Mouse (Mus musculus) macrophage (primary cell): ENCODE measurements around the gene Cmc1. TPM values are rescaled to one million over a fixed set of nuclear protein-coding genes. Genes with fewer than 3 reads are reported as not detected.
A peak's percentile ranks its signal among the peaks of the same experiment; 100 is the strongest.

Source experiments
- H3K27ac ChIP-seq: fragments of 350-480 bp; formaldehyde crosslinking; 2 replicates; pipeline ENCODE4 v1.9.0; 2021
- H3K36me3 ChIP-seq: fragments of 350-480 bp; formaldehyde crosslinking; 2 replicates; pipeline ENCODE4 v1.9.0; 2021; ENCODE audit errors: inconsistent target
- H3K4me3 ChIP-seq: fragments of 350-480 bp; formaldehyde crosslinking; 2 replicates; pipeline ENCODE4 v1.9.0; 2021; ENCODE audit errors: inconsistent target
- H3K79me2 ChIP-seq: fragments of 350-480 bp; formaldehyde crosslinking; 2 replicates; pipeline ENCODE4 v1.9.0; 2021; ENCODE audit errors: inconsistent target
- WGBS: methylation state at CpG from one replicate; pipeline ENCODE4 v1.1.7; 2026; ENCODE audit warnings: inconsistent platforms; ENCODE audit not compliant: missing documents; 5-methylcytosine and 5-hydroxymethylcytosine counted together
- polyA plus RNA-seq: library from polyadenylated mRNA; stranded (reverse); fragments of 250-400 nt; gene quantifications from 3 replicates; pipeline ENCODE4 v1.2.4, GENCODE M21; 2018; ENCODE audit warnings: inconsistent platforms
- total RNA-seq, 78 experiments: library from RNA; depleted of rRNA; stranded (reverse); fragments of 250-400 nt; gene quantifications; 1 replicate in 9 of 78; 2 replicates in 24 of 78; 3 replicates in 43 of 78; 4 replicates in 2 of 78; pipeline ENCODE4 v1.2.4; 2018; ENCODE audit warnings: inconsistent platforms in 56 of 78

The Cmc1 gene
- 10 to 100 TPM in 2 of 26 experiments, 1 to 10 TPM in 22, under 1 TPM in 2; 0.77 to 14.8 (median 4.9) TPM for total RNA-seq (2018; cell fraction: chromatin; rRNA removed)
- total RNA-seq (2018; cell fraction: cytosol; rRNA removed): 10 to 100 TPM; 35.5 to 75.7 (median 46.2) TPM
- total RNA-seq (2018; cell fraction: nucleus; rRNA removed): 10 to 100 TPM in 15 of 26 experiments, 1 to 10 TPM in 11; 2.8 to 26.3 (median 10.7) TPM
- 38.9 to 46.0 TPM (median 42.7 TPM) in 3 replicates for polyA plus RNA-seq

GRCm38 (mm10) chr9:118149407-118150402, at the start of gene Cmc1:
Gene Cmc1, minus strand, starts transcription at chr9:118150177.
- peak within 1 kb of the TSS; percentile 52 for H3K27ac ChIP-seq
- peaks cover 35% of the 10 kb centered on the region; the same call in 1 of the 2 replicates for H3K79me2 ChIP-seq
- WGBS: under 1% methylated on average over 58 of the region's 58 CpGs
- peak within 1 kb of the TSS; percentile 72 for H3K4me3 ChIP-seq
- peaks cover 2% of the 10 kb centered on the region; the same call in 1 of the 2 replicates for H3K36me3 ChIP-seq

GRCm38 (mm10) chr9:118198557-118198956, 48.6 kb upstream of the Cmc1 start:
- WGBS: 86% methylated on average over 1 of the region's 1 CpGs
- H3K27ac ChIP-seq: no peak overlapping the region
- no peaks in the 10 kb centered on the region for H3K36me3 ChIP-seq
- no peaks in the 10 kb centered on the region for H3K79me2 ChIP-seq
- no peak overlapping the region for H3K4me3 ChIP-seq

- Histone ChIP-seq H3K4me3 (no peak overlapping the region), H3K79me2 (no peaks in the 10 kb centered on the region), H3K27ac (no peak overlapping the region), H3K36me3 (no peaks in the 10 kb centered on the region)
- WGBS: 89% methylated on average over 9 of the region's 9 CpGs
These were observed 46.8 kb upstream of the Cmc1 start for GRCm38 (mm10) chr9:118196661-118197390.

GRCm38 (mm10) chr9:118193263-118193662, 43.3 kb upstream of the Cmc1 start:
- Histone ChIP-seq H3K79me2 (no peaks in the 10 kb centered on the region), H3K4me3 (no peak overlapping the region), H3K36me3 (no peaks in the 10 kb centered on the region), H3K27ac (no peak overlapping the region)
- 91% methylated on average over 1 of the region's 1 CpGs for WGBS

- H3K79me2 ChIP-seq: no peaks in the 10 kb centered on the region
- H3K4me3 ChIP-seq: no peak overlapping the region
- no peak overlapping the region for H3K27ac ChIP-seq
- 78% methylated on average over 10 of the region's 10 CpGs for WGBS
- no peaks in the 10 kb centered on the region for H3K36me3 ChIP-seq
These were observed 41.3 kb upstream of the Cmc1 start for GRCm38 (mm10) chr9:118191276-118191675.

GRCm38 (mm10) chr9:118188374-118188773, 38.4 kb upstream of the Cmc1 start:
- Histone ChIP-seq H3K27ac (no peak overlapping the region), H3K36me3 (no peaks in the 10 kb centered on the region), H3K4me3 (no peak overlapping the region), H3K79me2 (no peaks in the 10 kb centered on the region)
- 89% methylated on average over 6 of the region's 6 CpGs for WGBS

- Histone ChIP-seq H3K4me3 (no peak overlapping the region), H3K27ac (no peak overlapping the region), H3K36me3 (no peaks in the 10 kb centered on the region), H3K79me2 (no peaks in the 10 kb centered on the region)
- 95% methylated on average over 7 of the region's 7 CpGs for WGBS
These were observed 37.4 kb upstream of the Cmc1 start for GRCm38 (mm10) chr9:118187420-118187819.

GRCm38 (mm10) chr9:118186776-118187175, 36.8 kb upstream of the Cmc1 start:
- no peak overlapping the region for H3K27ac ChIP-seq
- H3K79me2 ChIP-seq: no peaks in the 10 kb centered on the region
- WGBS: 90% methylated on average over 10 of the region's 10 CpGs

GRCm38 (mm10) chr9:118179136-118180025, 29.4 kb upstream of the Cmc1 start:
- Histone ChIP-seq H3K27ac (no peak overlapping the region), H3K36me3 (no peaks in the 10 kb centered on the region), H3K79me2 (no peaks in the 10 kb centered on the region), H3K4me3 (no peak overlapping the region)
- WGBS: 92% methylated on average over 18 of the region's 18 CpGs

More at GRCm38 (mm10) chr9:118186776-118187175, 36.8 kb upstream of the Cmc1 start:
- Histone ChIP-seq H3K4me3 (no peak overlapping the region), H3K36me3 (no peaks in the 10 kb centered on the region)

GRCm38 (mm10) chr9:118176687-118177086, 26.7 kb upstream of the Cmc1 start:
- Histone ChIP-seq H3K79me2 (no peaks in the 10 kb centered on the region), H3K4me3 (no peak overlapping the region)
- WGBS: 46% methylated on average over 3 of the region's 3 CpGs

GRCm38 (mm10) chr9:118175411-118175810, 25.4 kb upstream of the Cmc1 start:
- no peaks in the 10 kb centered on the region for H3K36me3 ChIP-seq
- 98% methylated on average over 4 of the region's 4 CpGs for WGBS
- H3K27ac ChIP-seq: no peak overlapping the region
- H3K4me3 ChIP-seq: no peak overlapping the region
- H3K79me2 ChIP-seq: no peaks in the 10 kb centered on the region

More at GRCm38 (mm10) chr9:118176687-118177086, 26.7 kb upstream of the Cmc1 start:
- Histone ChIP-seq H3K36me3 (no peaks in the 10 kb centered on the region), H3K27ac (no peak overlapping the region)

GRCm38 (mm10) chr9:118173086-118173485, 23.1 kb upstream of the Cmc1 start:
- 94% methylated on average over 3 of the region's 4 CpGs for WGBS
- H3K27ac ChIP-seq: no peak overlapping the region
- H3K79me2 ChIP-seq: no peaks in the 10 kb centered on the region
- H3K4me3 ChIP-seq: no peak overlapping the region
- H3K36me3 ChIP-seq: no peaks in the 10 kb centered on the region

- H3K27ac ChIP-seq: no peak overlapping the region
- H3K4me3 ChIP-seq: no peak overlapping the region
- H3K79me2 ChIP-seq: no peaks in the 10 kb centered on the region
- 26% methylated on average over 5 of the region's 5 CpGs for WGBS
- no peaks in the 10 kb centered on the region for H3K36me3 ChIP-seq
These were observed 18.6 kb upstream of the Cmc1 start for GRCm38 (mm10) chr9:118168544-118168943.

GRCm38 (mm10) chr9:118167606-118168005, 17.6 kb upstream of the Cmc1 start:
- H3K79me2 ChIP-seq: no peaks in the 10 kb centered on the region
- no peaks in the 10 kb centered on the region for H3K36me3 ChIP-seq
- WGBS: 91% methylated on average over 6 of the region's 6 CpGs
- no peak overlapping the region for H3K27ac ChIP-seq
- H3K4me3 ChIP-seq: no peak overlapping the region
